Mouse (Mus musculus): ENCODE results near the gene Pkd1.

GRCm38 (mm10) chr17:24532045-24532444 is 17.6 kb upstream of the Pkd1 start:
- TF ChIP-seq CTCF (IDR thresholded peaks at IDR 0.05) (no peak), EP300 (IDR thresholded peaks at IDR 0.05) (no peak)
